Mouse (Mus musculus) G1E (cell line): ENCODE measurements at regions not wholly inside any gene's neighbourhood (a gene's known extent, or its start where the extent isn't known, plus 50 kb on each side); places are given as distances from the start of the nearest gene placed in this dataset.

Experiments used
- CTCF ChIP-seq: IDR thresholded peaks from 2 replicates; pipeline ENCODE4 v1.5.1; 2012; ENCODE audit warnings: low read depth, low read length, inconsistent platforms, mixed read lengths
- GATA1 ChIP-seq: IDR thresholded peaks from 2 replicates; pipeline ENCODE4 v1.6.1; 2012; ENCODE audit warnings: borderline replicate concordance, low read length, inconsistent platforms, mixed read lengths
- TAL1 ChIP-seq: conservative IDR thresholded peaks from 2 replicates; pipeline ENCODE4 v1.6.1; 2012; ENCODE audit warnings: low read depth, low read length, inconsistent platforms, mixed read lengths

DNA sequence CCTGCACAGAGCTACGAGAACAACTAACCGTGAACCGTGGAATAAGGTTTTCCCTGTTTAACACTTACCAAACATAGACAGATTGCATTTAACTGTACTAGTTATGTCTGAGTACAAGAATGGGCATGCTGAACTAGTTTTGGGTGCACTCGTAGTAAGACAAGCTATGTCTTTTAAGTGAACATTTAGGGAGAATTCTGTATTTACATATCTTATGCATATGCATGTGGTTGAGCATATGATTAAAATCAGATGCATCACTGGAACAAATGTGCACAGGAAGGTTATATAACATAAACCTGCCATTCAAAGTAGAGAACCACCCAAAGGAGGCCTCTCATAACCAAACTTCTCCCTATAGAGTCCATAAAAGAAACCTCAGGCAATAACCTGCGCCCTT is 140.3 kb downstream of the Snx10 start:
- no peak for TF ChIP-seq CTCF
- TF ChIP-seq GATA1: no peak
- TF ChIP-seq TAL1: no peak
